Mouse (Mus musculus): ENCODE results near the gene Adam11. TPM values are rescaled to one million over a fixed set of nuclear protein-coding genes. Genes with fewer than 3 reads are reported as not detected.

The Adam11 gene
- polyA plus RNA-seq, 1 experiment from 2014 or later: 1.4 TPM

DNA sequence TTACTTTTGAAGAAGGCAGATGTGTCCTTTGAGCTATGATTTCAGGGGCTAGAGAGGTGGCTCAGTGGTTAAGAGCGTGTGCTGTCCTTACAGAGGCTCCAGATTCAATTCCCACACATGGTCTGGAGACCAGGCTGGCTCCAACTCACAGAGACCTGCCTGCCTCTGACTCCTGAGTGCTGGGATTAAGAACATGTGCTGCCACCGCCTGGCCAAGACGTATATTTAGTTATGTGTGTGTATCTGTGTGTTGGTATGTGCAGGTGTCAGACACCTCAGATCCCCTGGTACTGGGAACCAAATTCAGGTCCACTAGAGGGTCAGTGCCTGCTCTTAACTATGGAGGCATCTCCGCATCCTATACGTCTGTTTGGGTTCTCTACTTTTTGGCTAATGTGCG lies 26.3 kb upstream of the Adam11 start:
- no peak overlapping the region for H3K9ac ChIP-seq (ENCODE audit: low read depth, low read length)
- H3K27ac ChIP-seq (ENCODE audit: low read depth, low read length): no peak overlapping the region
- DNase-seq (ENCODE audit: low spot score): no peak
- H3K27me3 ChIP-seq (replicated peaks; ENCODE audit: control insufficient read depth, insufficient read depth, low read length): peaks cover 10% of the 10 kb centered on the region
- no peak overlapping the region for H3K4me3 ChIP-seq (ENCODE audit: low read depth, low read length)
- H3K4me1 ChIP-seq (replicated peaks; ENCODE audit: control insufficient read depth, insufficient read depth, low read length): peaks cover 6% of the 10 kb centered on the region
- 86% methylated on average over 6 of the region's 6 CpGs for WGBS
- H3K36me3 ChIP-seq (ENCODE audit: control insufficient read depth, insufficient read depth, low read length): no peaks in the 10 kb centered on the region
- no peaks in the 10 kb centered on the region for H3K9me3 ChIP-seq (ENCODE audit: control insufficient read depth, low read length)
- no peak for ATAC-seq (replicated peaks; ENCODE audit: low FRiP score)
- H3K4me2 ChIP-seq: no peak overlapping the region

DNA sequence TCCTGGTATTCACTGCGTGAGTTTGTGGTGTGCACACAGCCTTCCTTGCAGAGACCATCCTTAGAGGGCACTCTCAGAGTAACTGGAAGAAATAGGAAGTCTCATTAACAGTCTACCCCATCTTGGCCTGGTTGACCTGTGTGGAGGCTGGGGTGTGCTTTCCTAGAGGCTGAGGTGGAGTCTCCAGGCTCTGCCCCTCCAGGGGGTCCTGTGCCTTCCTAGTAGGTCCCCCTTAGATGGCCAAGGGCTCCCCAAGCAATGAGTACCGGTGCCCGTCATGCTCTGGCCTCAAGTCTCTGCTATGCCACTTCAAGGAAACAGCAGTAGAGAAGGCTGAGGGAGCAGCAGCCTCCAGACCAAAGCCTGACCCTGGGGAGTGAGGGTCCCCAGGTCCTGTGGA lies 23.2 kb upstream of the Adam11 start:
- 78% methylated on average over 3 of the region's 3 CpGs for WGBS
- Histone ChIP-seq H3K9me3 (ENCODE audit: control insufficient read depth, low read length) (no peaks in the 10 kb centered on the region), H3K4me1 (replicated peaks; ENCODE audit: control insufficient read depth, insufficient read depth, low read length) (peaks cover 6% of the 10 kb centered on the region), H3K4me2 (no peak overlapping the region), H3K27ac (ENCODE audit: low read depth, low read length) (no peak overlapping the region), H3K4me3 (ENCODE audit: low read depth, low read length) (no peak overlapping the region), H3K36me3 (ENCODE audit: control insufficient read depth, insufficient read depth, low read length) (no peaks in the 10 kb centered on the region), H3K27me3 (replicated peaks; ENCODE audit: control insufficient read depth, insufficient read depth, low read length) (peaks cover 14% of the 10 kb centered on the region), H3K9ac (ENCODE audit: low read depth, low read length) (no peak overlapping the region)
- ATAC-seq (replicated peaks; ENCODE audit: low FRiP score) (no peak), DNase-seq (ENCODE audit: low spot score) (no peak)

DNA sequence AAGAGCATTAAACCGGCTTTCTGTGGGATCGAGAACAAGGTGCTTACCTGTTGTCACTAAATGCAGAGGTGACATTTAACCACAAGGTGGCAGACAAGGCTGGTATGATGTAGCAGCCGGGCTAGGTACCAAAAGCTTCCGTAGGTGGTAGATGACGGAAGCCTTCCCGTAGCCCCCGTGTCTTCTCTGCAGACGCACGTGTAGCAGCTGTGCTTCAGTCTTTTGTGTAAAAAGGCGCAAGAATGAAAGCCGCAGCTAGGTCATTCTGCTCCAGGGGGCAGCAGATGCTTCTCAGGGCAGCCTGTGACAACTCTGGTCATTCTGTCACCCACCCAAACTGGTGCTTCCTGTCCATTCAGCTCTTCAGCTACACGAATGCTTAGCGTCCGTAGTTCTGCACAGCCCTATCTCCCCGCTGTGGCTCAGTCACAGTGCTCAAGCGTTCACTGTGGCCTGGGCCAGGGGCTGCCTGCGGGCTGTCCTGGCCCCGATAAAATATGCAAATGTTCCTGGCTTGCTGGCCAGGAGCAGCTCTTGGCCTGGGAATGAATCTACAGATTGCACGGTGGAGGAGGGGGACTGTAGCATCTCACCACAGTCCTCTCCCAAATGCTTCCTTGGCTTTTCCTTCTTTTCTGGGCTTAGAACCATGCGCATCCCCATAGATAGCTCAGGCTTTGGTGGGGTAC lies 21.8 kb upstream of the Adam11 start:
- H3K27me3 ChIP-seq (replicated peaks; ENCODE audit: control insufficient read depth, insufficient read depth, low read length): peaks cover 14% of the 10 kb centered on the region
- no peaks in the 10 kb centered on the region for H3K9me3 ChIP-seq (ENCODE audit: control insufficient read depth, low read length)
- no peak for ATAC-seq (replicated peaks; ENCODE audit: low FRiP score)
- H3K4me3 ChIP-seq (ENCODE audit: low read depth, low read length): 0 out of 2 replicates have a peak overlapping the region, but pooled peaks have one; percentile 12
- H3K4me2 ChIP-seq: peak overlapping the region; percentile 65
- DNase-seq (ENCODE audit: low spot score): no peak
- H3K27ac ChIP-seq (ENCODE audit: low read depth, low read length): no peak overlapping the region
- peaks cover 6% of the 10 kb centered on the region for H3K4me1 ChIP-seq (replicated peaks; ENCODE audit: control insufficient read depth, insufficient read depth, low read length)
- no peaks in the 10 kb centered on the region for H3K36me3 ChIP-seq (ENCODE audit: control insufficient read depth, insufficient read depth, low read length)
- no peak overlapping the region for H3K9ac ChIP-seq (ENCODE audit: low read depth, low read length)
- 8% methylated on average over 20 of the region's 20 CpGs for WGBS

DNA sequence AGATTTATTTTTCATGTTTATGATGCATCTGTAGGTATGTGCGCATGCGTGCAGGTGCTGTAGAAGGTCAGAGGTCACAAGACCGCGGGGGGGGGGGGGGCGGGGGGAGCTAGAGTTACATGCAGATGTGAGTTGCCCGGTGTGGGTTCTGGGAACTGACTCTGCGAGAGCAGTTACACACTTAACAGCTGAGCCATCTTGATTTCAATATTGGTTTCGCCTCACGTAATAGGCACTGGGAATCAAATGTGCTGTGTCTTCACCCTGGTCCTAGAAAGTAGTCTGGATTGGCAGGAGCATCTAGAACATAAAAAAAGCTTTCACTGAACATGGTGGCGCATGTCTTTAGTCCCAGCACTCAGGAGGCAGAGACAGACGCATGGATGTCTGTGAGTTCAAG lies 20.6 kb upstream of the Adam11 start:
- Histone ChIP-seq H3K27me3 (replicated peaks; ENCODE audit: control insufficient read depth, insufficient read depth, low read length) (peaks cover 14% of the 10 kb centered on the region), H3K4me3 (ENCODE audit: low read depth, low read length) (no peak overlapping the region), H3K4me1 (replicated peaks; ENCODE audit: control insufficient read depth, insufficient read depth, low read length) (peaks cover 6% of the 10 kb centered on the region), H3K27ac (ENCODE audit: low read depth, low read length) (no peak overlapping the region), H3K9ac (ENCODE audit: low read depth, low read length) (no peak overlapping the region), H3K36me3 (ENCODE audit: control insufficient read depth, insufficient read depth, low read length) (no peaks in the 10 kb centered on the region), H3K4me2 (no peak overlapping the region), H3K9me3 (ENCODE audit: control insufficient read depth, low read length) (no peaks in the 10 kb centered on the region)
- ATAC-seq (replicated peaks; ENCODE audit: low FRiP score): no peak
- DNase-seq (ENCODE audit: low spot score): no peak
- WGBS: 63% methylated on average over 11 of the region's 11 CpGs

DNA sequence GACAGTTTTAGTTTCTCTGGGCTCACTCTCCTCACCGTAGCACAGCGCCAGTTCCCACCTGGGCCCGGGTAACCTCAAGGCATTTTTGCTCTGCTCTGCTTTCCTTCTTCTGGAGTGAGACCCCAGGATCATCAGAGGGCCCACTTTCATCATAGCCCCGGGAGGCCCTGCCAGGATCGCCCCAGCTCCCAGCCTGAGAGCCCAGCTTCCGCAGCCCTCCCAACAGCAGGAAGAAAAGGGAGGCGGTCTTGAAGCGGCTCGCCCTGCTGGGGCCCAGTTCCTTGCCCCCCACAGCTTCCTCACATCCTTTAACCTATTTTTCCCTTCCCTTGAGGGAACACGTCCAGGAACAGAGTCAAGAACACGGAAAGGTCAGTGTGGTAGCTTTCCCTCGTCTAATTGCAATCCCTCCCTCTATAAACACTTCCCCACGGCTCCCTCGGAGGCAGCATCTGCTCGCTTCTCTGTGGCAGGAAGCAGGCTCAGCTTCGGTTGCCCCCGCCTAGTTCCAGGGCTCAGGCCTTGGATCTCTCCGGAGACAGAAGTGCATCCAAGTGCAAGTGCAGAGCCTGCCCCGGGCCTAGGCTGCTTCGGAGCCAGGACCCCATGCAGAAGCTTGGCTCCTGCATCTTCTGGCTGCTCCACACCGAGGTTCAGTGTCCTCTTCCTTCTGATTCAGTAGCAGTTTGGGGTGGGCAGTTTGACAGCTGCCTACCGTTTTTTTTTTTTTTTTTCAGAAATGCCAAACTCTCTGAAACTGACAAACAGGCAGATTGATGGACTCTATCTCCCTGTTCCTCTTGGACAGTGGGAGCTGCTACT lies 19.9 kb upstream of the Adam11 start:
- Histone ChIP-seq H3K36me3 (ENCODE audit: control insufficient read depth, insufficient read depth, low read length) (no peaks in the 10 kb centered on the region), H3K9ac (ENCODE audit: low read depth, low read length) (no peak overlapping the region), H3K4me1 (replicated peaks; ENCODE audit: control insufficient read depth, insufficient read depth, low read length) (peaks cover 6% of the 10 kb centered on the region), H3K27me3 (replicated peaks; ENCODE audit: control insufficient read depth, insufficient read depth, low read length) (peaks cover 14% of the 10 kb centered on the region), H3K4me2 (peak overlapping the region; percentile 3), H3K4me3 (ENCODE audit: low read depth, low read length) (no peak overlapping the region), H3K9me3 (ENCODE audit: control insufficient read depth, low read length) (no peaks in the 10 kb centered on the region), H3K27ac (ENCODE audit: low read depth, low read length) (no peak overlapping the region)
- DNase-seq (ENCODE audit: low spot score): no peak
- ATAC-seq (replicated peaks; ENCODE audit: low FRiP score): no peak
- WGBS: 14% methylated on average over 22 of the region's 22 CpGs

DNA sequence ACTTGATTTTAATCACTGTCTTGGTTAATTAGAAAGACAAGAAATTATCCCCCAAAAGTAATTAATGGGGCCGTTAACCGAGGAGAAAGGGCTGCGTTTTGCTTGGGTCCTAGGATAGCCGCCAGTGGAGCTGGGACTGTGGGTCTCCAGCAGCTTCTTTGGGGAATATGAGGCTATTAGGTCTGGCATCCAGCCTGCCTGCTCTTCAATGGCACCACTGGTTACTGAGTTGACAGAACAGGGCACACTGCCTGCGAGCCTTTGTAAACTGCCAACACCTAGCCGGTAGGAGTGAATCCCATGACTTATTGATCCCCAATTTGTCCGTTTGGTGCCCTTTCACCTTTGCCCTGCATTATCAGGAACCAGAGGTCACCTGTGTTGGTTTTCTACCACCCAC lies 19.2 kb upstream of the Adam11 start:
- no peak for ATAC-seq (replicated peaks; ENCODE audit: low FRiP score)
- Histone ChIP-seq H3K4me1 (replicated peaks; ENCODE audit: control insufficient read depth, insufficient read depth, low read length) (peaks cover 6% of the 10 kb centered on the region), H3K27me3 (replicated peaks; ENCODE audit: control insufficient read depth, insufficient read depth, low read length) (peaks cover 14% of the 10 kb centered on the region), H3K36me3 (ENCODE audit: control insufficient read depth, insufficient read depth, low read length) (no peaks in the 10 kb centered on the region), H3K9me3 (ENCODE audit: control insufficient read depth, low read length) (no peaks in the 10 kb centered on the region), H3K9ac (ENCODE audit: low read depth, low read length) (no peak overlapping the region), H3K4me3 (ENCODE audit: low read depth, low read length) (no peak overlapping the region), H3K4me2 (no peak overlapping the region), H3K27ac (ENCODE audit: low read depth, low read length) (no peak overlapping the region)
- no peak for DNase-seq (ENCODE audit: low spot score)
- 64% methylated on average over 7 of the region's 7 CpGs for WGBS

DNA sequence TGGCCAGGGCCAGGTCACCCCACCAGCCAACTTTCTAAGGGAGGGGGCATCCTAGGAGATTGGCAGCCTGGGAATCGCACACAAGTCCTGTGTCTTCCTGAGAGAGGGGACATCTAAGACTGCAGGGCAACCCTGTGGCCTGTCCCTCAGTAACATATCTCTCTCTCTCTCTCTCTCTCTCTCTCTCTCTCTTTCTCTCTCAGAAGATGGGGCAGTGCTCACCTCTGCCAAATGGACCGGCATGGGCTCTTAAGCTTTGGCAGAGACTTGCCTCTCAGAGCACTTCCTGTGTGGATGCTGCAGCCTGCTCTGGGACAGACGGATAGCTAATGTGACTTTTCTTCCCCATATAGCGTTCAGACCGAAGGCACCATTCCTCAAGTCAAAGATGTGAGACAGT lies 18.4 kb upstream of the Adam11 start:
- H3K4me1 ChIP-seq (replicated peaks; ENCODE audit: control insufficient read depth, insufficient read depth, low read length): peaks cover 6% of the 10 kb centered on the region
- no peak overlapping the region for H3K27ac ChIP-seq (ENCODE audit: low read depth, low read length)
- WGBS: 73% methylated on average over 5 of the region's 5 CpGs
- H3K36me3 ChIP-seq (ENCODE audit: control insufficient read depth, insufficient read depth, low read length): no peaks in the 10 kb centered on the region
- no peak overlapping the region for H3K4me3 ChIP-seq (ENCODE audit: low read depth, low read length)
- no peak overlapping the region for H3K9ac ChIP-seq (ENCODE audit: low read depth, low read length)
- H3K4me2 ChIP-seq: no peak overlapping the region
- DNase-seq (ENCODE audit: low spot score) (no peak), ATAC-seq (replicated peaks; ENCODE audit: low FRiP score) (no peak)
- H3K9me3 ChIP-seq (ENCODE audit: control insufficient read depth, low read length): no peaks in the 10 kb centered on the region
- peaks cover 14% of the 10 kb centered on the region for H3K27me3 ChIP-seq (replicated peaks; ENCODE audit: control insufficient read depth, insufficient read depth, low read length)

DNA sequence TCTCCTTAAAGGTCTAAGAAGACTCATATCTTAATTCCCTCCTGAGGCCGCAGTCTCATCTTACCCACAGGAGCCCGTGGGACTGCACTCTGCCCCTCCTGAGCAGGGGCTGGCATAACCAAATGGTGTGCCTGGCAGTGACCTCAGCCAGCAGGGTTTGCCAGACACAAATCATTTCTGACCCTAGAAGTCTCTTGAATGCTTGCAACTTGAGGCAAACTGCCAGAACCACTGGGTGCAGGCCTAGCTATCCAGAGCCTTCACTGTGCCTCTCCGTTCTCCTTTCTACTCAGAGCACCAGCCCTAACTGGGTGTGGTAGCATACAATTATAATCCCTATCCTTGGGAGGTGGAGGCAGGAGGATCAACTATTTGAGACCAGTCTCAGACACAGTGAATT lies 16.5 kb upstream of the Adam11 start:
- Histone ChIP-seq H3K9me3 (ENCODE audit: control insufficient read depth, low read length) (no peaks in the 10 kb centered on the region), H3K27ac (ENCODE audit: low read depth, low read length) (no peak overlapping the region), H3K4me2 (no peak overlapping the region), H3K4me1 (replicated peaks; ENCODE audit: control insufficient read depth, insufficient read depth, low read length) (peaks cover under 1% of the 10 kb centered on the region), H3K36me3 (ENCODE audit: control insufficient read depth, insufficient read depth, low read length) (no peaks in the 10 kb centered on the region), H3K9ac (ENCODE audit: low read depth, low read length) (no peak overlapping the region), H3K4me3 (ENCODE audit: low read depth, low read length) (no peak overlapping the region), H3K27me3 (replicated peaks; ENCODE audit: control insufficient read depth, insufficient read depth, low read length) (peaks cover 3% of the 10 kb centered on the region; the same call in 1 of the 2 replicates)
- WGBS: 75% methylated on average over 3 of the region's 3 CpGs
- DNase-seq (ENCODE audit: low spot score): no peak
- ATAC-seq (replicated peaks; ENCODE audit: low FRiP score): no peak

DNA sequence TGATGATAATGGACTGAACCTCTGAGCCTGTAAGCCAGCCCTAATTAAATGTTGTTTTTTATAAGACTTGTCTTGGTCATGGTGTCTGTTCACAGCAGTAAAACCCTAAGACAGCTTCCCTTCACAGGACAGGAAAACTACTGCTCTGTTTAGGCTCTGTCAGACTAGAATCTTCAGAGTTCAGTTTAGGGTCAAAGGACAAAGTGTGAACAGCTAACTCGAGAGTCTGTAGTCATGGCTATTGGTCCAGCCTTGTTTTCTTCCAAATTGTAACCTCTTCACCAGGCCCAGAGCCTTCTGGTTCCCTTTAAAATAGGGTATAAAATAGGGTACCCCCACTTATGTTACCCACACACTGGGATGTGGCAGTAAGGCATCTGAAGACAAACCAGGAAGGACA lies 13.4 kb upstream of the Adam11 start:
- H3K9ac ChIP-seq (ENCODE audit: low read depth, low read length): no peak overlapping the region
- 60% methylated on average over 1 of the region's 1 CpGs for WGBS

More for the DNA sequence above, 13.4 kb upstream of the Adam11 start:
- ATAC-seq (replicated peaks; ENCODE audit: low FRiP score) (no peak), DNase-seq (ENCODE audit: low spot score) (no peak)
- Histone ChIP-seq H3K4me1 (replicated peaks; ENCODE audit: control insufficient read depth, insufficient read depth, low read length) (no peaks in the 10 kb centered on the region), H3K4me3 (ENCODE audit: low read depth, low read length) (no peak overlapping the region), H3K36me3 (ENCODE audit: control insufficient read depth, insufficient read depth, low read length) (no peaks in the 10 kb centered on the region), H3K27me3 (replicated peaks; ENCODE audit: control insufficient read depth, insufficient read depth, low read length) (peaks cover 6% of the 10 kb centered on the region; the same call in 1 of the 2 replicates), H3K9me3 (ENCODE audit: control insufficient read depth, low read length) (no peaks in the 10 kb centered on the region), H3K27ac (ENCODE audit: low read depth, low read length) (no peak overlapping the region), H3K4me2 (no peak overlapping the region)
